Mouse (Mus musculus) small intestine, adult 2 months (tissue): ENCODE data around the gene Rrp8.

Experiments
- CTCF ChIP-seq: fragments of 200-500 bp; IDR thresholded peaks from 2 replicates; pipeline ENCODE4 v1.5.1; 2012; ENCODE audit warnings: low read depth, mild to moderate bottlenecking, control low read depth, inconsistent platforms, low read length, moderate library complexity, mixed read lengths; ENCODE audit not compliant: insufficient replicate concordance, insufficient read length; ENCODE audit errors: extremely low read depth
- POLR2A ChIP-seq: fragments of 200-500 bp; IDR thresholded peaks from 2 replicates; pipeline ENCODE4 v1.6.1; 2012; ENCODE audit warnings: low read depth, mild to moderate bottlenecking, control low read depth, inconsistent platforms, low read length, moderate library complexity

DNA sequence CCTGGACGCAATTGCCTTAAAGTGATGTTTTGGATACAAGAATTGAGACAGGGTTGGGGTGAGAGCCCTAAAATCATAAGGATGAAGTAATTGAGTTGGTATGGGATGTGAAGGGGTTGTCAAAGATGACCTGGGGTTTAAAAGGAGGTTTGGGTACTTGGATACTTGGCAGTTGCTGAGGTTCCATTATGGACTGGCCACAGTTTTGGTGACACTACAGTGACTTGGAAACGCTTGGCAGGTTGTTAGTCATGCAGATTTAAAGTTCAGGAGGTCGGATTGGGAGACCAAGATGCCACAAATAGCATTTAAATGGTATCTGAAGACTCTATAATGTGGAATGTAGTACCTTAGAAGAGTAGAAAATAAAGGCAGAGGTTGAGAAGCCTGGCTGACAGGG lies 463 bp upstream of the Rrp8 start:
- no peak for TF ChIP-seq POLR2A
- no peak for TF ChIP-seq CTCF
